ENCODE assay signal across 23 mouse cellular contexts in the genomic region with DNA sequence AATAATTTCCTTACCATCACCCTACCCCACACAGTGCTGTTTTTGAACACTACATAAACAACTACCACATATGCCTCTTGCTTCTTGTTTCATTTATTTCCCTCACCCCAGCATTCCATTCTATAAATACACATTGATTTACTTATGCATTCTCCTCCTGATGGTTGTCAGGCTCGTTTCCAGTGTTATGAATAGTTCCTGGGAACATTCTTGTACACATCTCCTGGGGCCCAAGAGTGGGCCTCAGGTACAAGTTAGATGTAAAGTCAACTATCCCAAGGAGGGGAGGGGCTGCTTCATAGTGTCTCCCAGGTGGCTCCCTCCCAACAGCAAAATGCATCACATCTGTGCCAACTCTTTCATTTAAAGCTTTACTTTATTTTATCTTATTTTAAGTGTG.
DNase-seq lines count a peak whose midpoint lies in the region; ATAC-seq and TF ChIP-seq lines count a peak whose summit lies in the region.
"Had no signal": no experiment of that assay in that cellular context is flagged by ENCODE, and none has a peak within 500 bp of the region (broad histone marks: within the 10 kb centered on the region; RNA-seq: fewer than 3 reads in every experiment).

No protein-coding gene starts in this region.

- H3K27me3 ChIP-seq in forebrain, postnatal 0 days (ENCODE audit: insufficient read depth, low read length): no peaks in the 10 kb centered on the region
- no peaks in the 10 kb centered on the region for H3K27me3 ChIP-seq in forebrain, embryonic 15.5 days
- H3K27me3 ChIP-seq: heart, embryonic 13.5 days; limb, embryonic 15.5 days; neural tube, embryonic 13.5 days had no signal

- no peak for ATAC-seq in forebrain, postnatal 0 days
- ATAC-seq in forebrain, embryonic 15.5 days (replicated peaks): no peak
- ATAC-seq: CD4-positive, CD25-positive, alpha-beta regulatory T cell, adult 4 months; midbrain, embryonic 16.5 days had no signal

- 24% methylated on average over 1 of the region's 1 CpGs for WGBS in forebrain, postnatal 0 days
- 31% methylated on average over 1 of the region's 1 CpGs for WGBS in forebrain, embryonic 15.5 days
- 8% methylated on average over 1 of the region's 1 CpGs for WGBS in lung, adult 2 months

- no peaks in the 10 kb centered on the region for H3K9me3 ChIP-seq in forebrain, postnatal 0 days (ENCODE audit: low read length)
- H3K9me3 ChIP-seq in forebrain, embryonic 15.5 days: no peaks in the 10 kb centered on the region
- H3K9me3 ChIP-seq: limb, embryonic 15.5 days; midbrain, embryonic 10.5 days had no signal

- H3K4me2 ChIP-seq in forebrain, postnatal 0 days (ENCODE audit: low read depth): no peak overlapping the region
- H3K4me2 ChIP-seq in forebrain, embryonic 15.5 days (replicated peaks): no peak overlapping the region
- H3K4me2 ChIP-seq: heart, embryonic 13.5 days; hindbrain, embryonic 14.5 days; limb, embryonic 15.5 days; neural tube, embryonic 13.5 days had no signal

- no peak for TF ChIP-seq POLR2A in lung, adult 2 months (IDR thresholded peaks at IDR 0.05; ENCODE audit: borderline replicate concordance, extremely low read depth, low read depth, low read length)

- H3K4me3 ChIP-seq in forebrain, postnatal 0 days (ENCODE audit: low read depth, low read length): no peak overlapping the region
- H3K4me3 ChIP-seq in forebrain, embryonic 15.5 days: no peak overlapping the region
- no peak overlapping the region for H3K4me3 ChIP-seq in lung, adult 2 months (replicated peaks; ENCODE audit: extremely low read depth, low read depth, low read length)
- H3K4me3 ChIP-seq: heart, embryonic 13.5 days; limb, embryonic 15.5 days; midbrain, embryonic 10.5 days; myocyte; neural tube, embryonic 13.5 days had no signal

- peak; percentile 9 for DNase-seq in forebrain, postnatal 0 days
- DNase-seq in lung, adult 18-20 months: peak; percentile 5 to 23
- DNase-seq in lung, adult 2 months: no peak
- peak; percentile 17 for DNase-seq in lung, postnatal 25 days (ENCODE audit: low spot score)
- peak; percentile 15 for DNase-seq in telencephalon, adult 2 months (ENCODE audit: low read depth, low spot score)
- DNase-seq in spleen, postnatal 10 days (ENCODE audit: low spot score in 2 of 2): no peak
- DNase-seq: adrenal gland, postnatal 25 days; cerebellum, adult 9-10 months; heart, postnatal 36 days; kidney, adult 2 months; kidney, postnatal 10 days; left cerebral cortex, postnatal 4 days; thymus, postnatal 36 days had no signal

- no peaks in the 10 kb centered on the region for H3K4me1 ChIP-seq in forebrain, postnatal 0 days (ENCODE audit: insufficient read depth)
- no peaks in the 10 kb centered on the region for H3K4me1 ChIP-seq in forebrain, embryonic 15.5 days
- H3K4me1 ChIP-seq in lung, adult 2 months (ENCODE audit: control insufficient read depth, insufficient read depth, low read length): peaks cover 7% of the 10 kb centered on the region
- H3K4me1 ChIP-seq: midbrain, embryonic 10.5 days; neural tube, embryonic 13.5 days had no signal

- H3K9ac ChIP-seq in forebrain, postnatal 0 days: no peak overlapping the region
- H3K9ac ChIP-seq in forebrain, embryonic 15.5 days (replicated peaks): no peak overlapping the region
- H3K9ac ChIP-seq: heart, embryonic 13.5 days; hindbrain, embryonic 14.5 days; limb, embryonic 15.5 days; liver, embryonic 14.5 days; neural tube, embryonic 13.5 days had no signal

- TF ChIP-seq CTCF in forebrain, postnatal 0 days (IDR thresholded peaks at IDR 0.05; ENCODE audit: low read depth): no peak
- TF ChIP-seq CTCF in lung, adult 2 months (IDR thresholded peaks at IDR 0.05; ENCODE audit: insufficient read depth, low read length): no peak

- no peaks in the 10 kb centered on the region for H3K36me3 ChIP-seq in forebrain, postnatal 0 days (ENCODE audit: insufficient read depth)
- H3K36me3 ChIP-seq in forebrain, embryonic 15.5 days: no peaks in the 10 kb centered on the region
- H3K36me3 ChIP-seq: heart, embryonic 13.5 days; limb, embryonic 15.5 days; midbrain, embryonic 10.5 days; neural tube, embryonic 13.5 days had no signal

- no peak overlapping the region for H3K27ac ChIP-seq in forebrain, postnatal 0 days (ENCODE audit: low read depth, low read length)
- H3K27ac ChIP-seq in forebrain, embryonic 15.5 days (replicated peaks): no peak overlapping the region
- H3K27ac ChIP-seq: heart, embryonic 13.5 days; hindbrain, embryonic 14.5 days; limb, embryonic 15.5 days; liver, embryonic 14.5 days; midbrain, embryonic 10.5 days; neural tube, embryonic 13.5 days had no signal

Comparison
In these comparisons a context has a peak if more than half of its experiments do, and no peak if none do; other contexts are left out.
1. DNase-seq: peak in forebrain, postnatal 0 days (single experiment), lung, adult 18-20 months (2 of 2), lung, postnatal 25 days (single experiment) and telencephalon, adult 2 months (single experiment); none in lung, adult 2 months (single experiment) and spleen, postnatal 10 days (0 of 2).